Mouse (Mus musculus) liver, postnatal 0 days (tissue): ENCODE results near the gene Stra8.

Experiments used
- CTCF ChIP-seq: sonication (generic); IDR thresholded peaks from 2 replicates; pipeline ENCODE4 v1.5.1; 2016; ENCODE audit warnings: antibody characterized with exemption, low read depth
- EP300 ChIP-seq: IDR thresholded peaks from 2 replicates; pipeline ENCODE4 v1.6.1; 2016; ENCODE audit warnings: antibody characterized with exemption, low read depth, mild to moderate bottlenecking

GRCm38 (mm10) chr6:34979291-34979690 is 59.3 kb downstream of the Stra8 start:
- no peak for TF ChIP-seq CTCF
- no peak for TF ChIP-seq EP300
